Mouse (Mus musculus): ENCODE data around the gene Pdyn. TPM values are rescaled to one million over a fixed set of nuclear protein-coding genes. Genes with fewer than 3 reads are reported as not detected.

Gene Pdyn
- polyA plus RNA-seq, 1 experiment from 2014 or later: 0.14 TPM

Other genes starting within 250 kb of the Pdyn start
- gene F830045P16Rik, start 163.2 kb downstream of the Pdyn start, polyA plus RNA-seq (2015; fragmentation: Nextera tagmentation; extraction: Ambion mirVana): not detected in 2 replicates
- 23.9 and 26.2 TPM in 2 replicates for gene Sirpa, start 107.0 kb downstream of the Pdyn start, polyA plus RNA-seq (2015; fragmentation: Nextera tagmentation; extraction: Ambion mirVana)
- gene Stk35, start 100.7 kb upstream of the Pdyn start, polyA plus RNA-seq (2015; fragmentation: Nextera tagmentation; extraction: Ambion mirVana): 5.2 and 7.5 TPM in 2 replicates